Mouse (Mus musculus) heart, postnatal 0 days (tissue): ENCODE measurements around the gene Spsb3. TPM values are rescaled to one million over a fixed set of nuclear protein-coding genes. Genes with fewer than 3 reads are reported as not detected.

Experiments used
- ATAC-seq: fragments of 200-750 bp; cut with Nextera tagmentation; 2 replicates; pipeline ENCODE4 v1.8.0; 2017; ENCODE audit warnings: low read depth, moderate number of reproducible peaks, moderate library complexity; ENCODE audit not compliant: insufficient read depth
- DNase-seq: peaks from one replicate; pipeline ENCODE4 v3.0.0-alpha.2; 2016; ENCODE audit warnings: low spot score
- H3K27ac ChIP-seq: fragments of 300-500 bp; sonication (generic); 2 replicates; pipeline ENCODE4 v1.5.1; 2014; ENCODE audit warnings: low read depth, mild to moderate bottlenecking
- H3K27me3 ChIP-seq: fragments of 300-500 bp; sonication (generic); 2 replicates; pipeline ENCODE4 v1.6.1; 2014; ENCODE audit warnings: low read length, mixed read lengths; ENCODE audit not compliant: control insufficient read depth, insufficient read depth
- H3K36me3 ChIP-seq: fragments of 300-500 bp; sonication (generic); replicated peaks from 2 replicates; pipeline ENCODE4 v1.6.1; 2014; ENCODE audit warnings: low read length, mixed read lengths; ENCODE audit not compliant: control insufficient read depth, insufficient read depth
- H3K4me1 ChIP-seq: fragments of 300-500 bp; sonication (generic); 2 replicates; pipeline ENCODE4 v1.6.1; 2014; ENCODE audit warnings: antibody characterized with exemption; ENCODE audit not compliant: control insufficient read depth, insufficient read depth
- H3K4me2 ChIP-seq: fragments of 300-500 bp; sonication (generic); 2 replicates; pipeline ENCODE4 v1.6.1; 2014; ENCODE audit warnings: low read depth, mild to moderate bottlenecking, low read length, moderate library complexity
- H3K4me3 ChIP-seq: fragments of 300-500 bp; sonication (generic); 2 replicates; pipeline ENCODE4 v1.5.1; 2014; ENCODE audit warnings: low read depth, low read length
- H3K9ac ChIP-seq: fragments of 300-500 bp; sonication (generic); replicated peaks from 2 replicates; pipeline ENCODE4 v1.6.1; 2014; ENCODE audit warnings: low read depth, low read length, mixed read lengths
- H3K9me3 ChIP-seq: fragments of 300-500 bp; sonication (generic); replicated peaks from 2 replicates; pipeline ENCODE4 v1.6.1; 2016; ENCODE audit warnings: low read length; ENCODE audit not compliant: control insufficient read depth
- CTCF ChIP-seq: IDR thresholded peaks from 2 replicates; pipeline ENCODE4 v1.5.1; 2016; ENCODE audit warnings: antibody characterized with exemption, control low read depth, low read depth
- EP300 ChIP-seq: IDR thresholded peaks from 2 replicates; pipeline ENCODE4 v1.6.1; 2016; ENCODE audit warnings: antibody characterized with exemption, low read depth
- WGBS: fragments of 180-500 bp; shearing (Covaris S2); extraction: QIAGEN DNeasy Blood & Tissue Kit; methylation state at CpG from one replicate; pipeline ENCODE4 v1.1.7; 2014; 5-methylcytosine and 5-hydroxymethylcytosine counted together
- polyA plus RNA-seq: library from polyadenylated mRNA; unstranded; fragments of >200 nt; fragmentation: Nextera tagmentation; extraction: Ambion mirVana; gene quantifications from 2 replicates; pipeline ENCODE4 v1.2.1, GENCODE M21; 2015
- total RNA-seq: library from RNA; depleted of rRNA; stranded (reverse); fragments of >200 nt; gene quantifications from 2 replicates; pipeline ENCODE4 v1.2.3, GENCODE M21; 2014; ENCODE audit warnings: low replicate concordance

Spsb3 gene
- total and polyA plus RNA-seq, 2 experiments from 2014 or later, result 40.2 to 74.6 TPM

DNA sequence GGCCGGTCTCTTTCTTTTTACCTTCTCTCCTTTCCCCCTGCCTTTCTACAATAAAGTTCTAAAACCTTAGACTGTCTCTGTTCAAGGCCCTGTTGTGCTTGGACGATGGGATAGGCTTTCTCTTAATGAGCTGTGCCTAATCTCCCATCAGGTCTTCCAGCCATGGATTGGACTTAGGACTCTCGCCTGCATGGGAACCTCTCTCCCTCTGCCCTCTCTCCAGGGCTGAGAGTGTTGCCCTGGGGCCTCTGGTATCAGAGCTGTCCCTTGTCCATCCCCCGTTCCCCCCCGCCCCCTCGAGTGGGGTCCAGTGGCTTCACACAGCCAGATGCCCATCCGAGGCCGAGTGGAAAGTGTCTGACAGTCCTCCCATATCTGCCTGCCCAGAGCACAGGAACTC, 11.5 kb upstream of the Spsb3 start:
- TF ChIP-seq CTCF, result no peak
- TF ChIP-seq EP300, result no peak
- ATAC-seq, result no peak
- Histone ChIP-seq H3K4me3 (no peak overlapping the region), H3K27ac (no peak overlapping the region), H3K27me3 (no peaks in the 10 kb centered on the region), H3K4me1 (no peaks in the 10 kb centered on the region), H3K4me2 (no peak overlapping the region), H3K9ac (no peak overlapping the region), H3K36me3 (no peaks in the 10 kb centered on the region), H3K9me3 (no peaks in the 10 kb centered on the region)
- DNase-seq, result no peak
- WGBS, result 60% methylated on average over 8 of the region's 8 CpGs

DNA sequence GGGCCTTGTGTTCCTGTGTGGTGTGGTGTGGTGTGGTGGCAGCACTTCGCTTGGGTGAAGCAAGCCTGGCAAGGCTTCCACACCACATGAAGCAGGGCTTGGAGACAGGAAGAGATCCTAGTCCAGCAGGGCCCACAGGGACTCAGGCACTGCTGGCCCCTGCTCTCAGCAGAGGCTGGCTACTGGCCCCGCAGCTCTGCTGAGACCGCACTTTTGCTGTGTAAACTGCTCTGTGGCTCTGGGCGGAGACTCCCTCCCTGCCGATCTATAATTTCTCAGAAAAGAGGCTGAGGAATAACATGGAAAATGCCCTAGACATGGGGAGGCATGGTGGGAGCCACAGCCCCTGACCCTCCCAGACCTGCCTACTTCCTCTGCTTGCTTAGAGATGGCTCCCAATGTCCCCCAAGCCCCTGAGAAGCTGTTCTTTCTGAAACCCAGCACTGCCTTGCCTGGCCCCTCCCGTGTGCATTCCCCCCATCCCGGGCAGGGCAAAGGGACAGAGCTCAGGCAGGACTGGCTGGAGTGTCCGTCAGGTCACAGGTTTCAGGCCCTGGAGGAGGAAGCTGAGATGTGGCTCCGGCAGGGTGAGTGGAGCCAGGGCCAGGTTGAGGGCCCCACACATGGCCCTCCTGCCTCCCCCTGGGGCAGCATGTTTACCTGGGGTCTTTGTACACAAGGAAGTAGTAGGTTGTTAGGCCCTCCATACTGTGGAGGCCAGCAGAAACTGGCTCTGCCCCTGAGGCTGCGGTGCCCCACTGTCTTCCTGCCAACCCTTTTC, 8.9 kb upstream of the Spsb3 start:
- Histone ChIP-seq H3K36me3 (no peaks in the 10 kb centered on the region), H3K4me3 (no peak overlapping the region), H3K9me3 (no peaks in the 10 kb centered on the region), H3K4me1 (no peaks in the 10 kb centered on the region), H3K27me3 (no peaks in the 10 kb centered on the region), H3K9ac (0 out of 2 replicates have a peak overlapping the region, but pooled peaks have one; percentile 28), H3K27ac (no peak overlapping the region), H3K4me2 (no peak overlapping the region)
- TF ChIP-seq EP300, result no peak
- TF ChIP-seq CTCF, result no peak
- WGBS, result 56% methylated on average over 10 of the region's 10 CpGs
- DNase-seq (no peak), ATAC-seq (no peak)

DNA sequence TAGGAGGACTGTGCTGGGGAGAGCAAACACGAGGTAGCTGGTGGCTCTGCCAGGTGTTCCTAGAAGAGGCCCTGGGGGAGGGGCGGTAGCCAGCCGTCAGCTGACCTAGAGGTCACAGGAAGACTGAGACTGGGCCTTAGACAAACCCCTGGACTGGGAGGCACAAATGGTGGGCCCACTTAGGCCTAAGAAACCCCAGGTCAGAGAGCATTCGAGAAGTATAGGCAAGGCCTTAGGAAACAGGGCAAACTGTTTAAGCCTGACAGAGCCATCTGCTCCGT, 8.4 kb upstream of the Spsb3 start:
- TF ChIP-seq EP300 (no peak), CTCF (no peak)
- WGBS, result 40% methylated on average over 5 of the region's 5 CpGs
- Histone ChIP-seq H3K36me3 (peaks cover 3% of the 10 kb centered on the region), H3K9ac (0 out of 2 replicates have a peak overlapping the region, but pooled peaks have one; percentile 28), H3K27me3 (no peaks in the 10 kb centered on the region), H3K4me2 (no peak overlapping the region), H3K27ac (no peak overlapping the region), H3K4me1 (no peaks in the 10 kb centered on the region), H3K4me3 (no peak overlapping the region), H3K9me3 (no peaks in the 10 kb centered on the region)
- ATAC-seq, result no peak
- DNase-seq, result no peak

DNA sequence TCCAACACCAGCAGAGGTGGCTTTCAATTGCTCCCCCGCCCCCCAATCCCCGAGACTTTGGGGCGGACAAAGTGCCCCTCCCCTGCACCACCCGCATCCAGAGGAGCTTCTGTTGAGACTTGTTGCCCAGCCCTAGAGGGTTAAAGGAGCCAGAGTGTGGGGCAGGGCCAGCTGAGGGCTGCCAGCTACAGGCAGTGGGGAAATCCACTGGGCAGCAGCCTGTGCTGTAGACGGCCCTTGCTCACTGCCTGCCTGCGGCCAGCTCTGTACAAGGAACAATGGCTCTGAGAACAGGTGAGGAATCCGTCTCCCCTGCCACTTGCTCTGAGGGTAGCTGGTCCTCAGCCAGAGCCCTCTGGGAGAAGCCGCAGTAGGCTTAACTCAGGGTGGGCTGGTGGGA, 7.9 kb upstream of the Spsb3 start:
- Histone ChIP-seq H3K27ac (no peak overlapping the region), H3K4me2 (no peak overlapping the region), H3K4me1 (no peaks in the 10 kb centered on the region), H3K36me3 (peaks cover 7% of the 10 kb centered on the region), H3K9me3 (no peaks in the 10 kb centered on the region), H3K9ac (no peak overlapping the region), H3K4me3 (no peak overlapping the region), H3K27me3 (no peaks in the 10 kb centered on the region)
- ATAC-seq (no peak), DNase-seq (no peak)
- 71% methylated on average over 8 of the region's 8 CpGs for WGBS
- TF ChIP-seq CTCF, result no peak
- TF ChIP-seq EP300, result no peak

DNA sequence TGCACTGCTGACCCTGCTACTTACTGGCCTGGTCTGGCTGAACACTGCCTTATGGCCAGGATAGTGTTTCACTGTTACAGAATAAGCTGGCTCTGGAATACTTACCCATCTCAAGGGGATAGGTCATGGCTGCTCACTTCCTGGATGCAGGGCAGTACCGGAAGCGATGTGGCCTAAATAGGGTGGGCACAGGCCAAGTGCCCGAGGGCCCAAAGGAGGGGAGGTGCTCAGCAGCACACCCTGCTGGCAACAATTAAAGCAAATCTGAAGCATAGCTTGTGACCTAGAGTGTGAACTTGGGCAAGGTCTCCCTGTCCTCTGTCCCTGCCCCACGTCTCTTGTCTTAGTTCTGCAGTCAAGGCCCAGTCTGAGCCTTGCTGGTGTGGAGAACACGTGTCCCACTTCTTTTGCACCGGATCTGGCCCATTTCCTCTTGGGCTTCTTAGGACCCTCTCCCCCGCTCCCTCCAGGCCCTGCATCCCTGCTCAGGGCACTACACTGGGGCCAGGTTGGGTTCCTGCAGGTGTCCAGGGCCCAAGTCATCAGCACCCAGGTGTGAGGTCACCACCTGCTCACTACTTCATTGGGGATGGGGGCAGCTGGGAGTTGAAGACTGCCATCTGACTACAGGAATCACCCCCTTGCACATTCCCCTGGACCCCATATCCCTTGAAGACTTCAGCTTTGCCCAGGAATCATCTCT, 4.6 kb upstream of the Spsb3 start:
- DNase-seq (peak; percentile 55), ATAC-seq (no peak)
- Histone ChIP-seq H3K36me3 (peaks cover 7% of the 10 kb centered on the region), H3K27ac (no peak overlapping the region), H3K9ac (no peak overlapping the region), H3K27me3 (no peaks in the 10 kb centered on the region), H3K4me1 (peaks cover 4% of the 10 kb centered on the region; the same call in 1 of the 2 replicates), H3K4me3 (no peak overlapping the region), H3K4me2 (no peak overlapping the region), H3K9me3 (no peaks in the 10 kb centered on the region)
- WGBS, result 45% methylated on average over 7 of the region's 7 CpGs
- TF ChIP-seq CTCF (peak; percentile 56), EP300 (no peak)
